Mouse (Mus musculus): Measurements from ENCODE around the gene Zkscan6. TPM values are rescaled to one million over a fixed set of nuclear protein-coding genes. Genes with fewer than 3 reads are reported as not detected.
A peak's percentile ranks its signal among the peaks of the same experiment; 100 is the strongest.

Gene Zkscan6
- polyA plus RNA-seq, 1 experiment from 2014 or later = 17.3 TPM

GRCm38 (mm10) chr11:65838999-65839398, 32.0 kb downstream of the Zkscan6 start:
- Histone ChIP-seq H3K4me3 (replicated peaks; ENCODE audit: low read length) (no peak overlapping the region), H3K36me3 (replicated peaks; ENCODE audit: control insufficient read depth, insufficient read depth) (no peaks in the 10 kb centered on the region), H3K27ac (no peak overlapping the region), H3K9ac (no peak overlapping the region), H3K9me3 (ENCODE audit: control insufficient read depth, low read length) (no peaks in the 10 kb centered on the region), H3K4me2 (replicated peaks) (no peak overlapping the region), H3K27me3 (ENCODE audit: control insufficient read depth, insufficient read depth, low read length) (no peaks in the 10 kb centered on the region), H3K4me1 (replicated peaks; ENCODE audit: control insufficient read depth, insufficient read depth, low read length) (no peaks in the 10 kb centered on the region)
- DNase-seq (ENCODE audit: low spot score) = no peak
- ATAC-seq (ENCODE audit: low FRiP score) = no peak
- 69% methylated on average over 8 of the region's 8 CpGs for WGBS

GRCm38 (mm10) chr11:65846446-65846845, 39.5 kb downstream of the Zkscan6 start:
- 88% methylated on average over 5 of the region's 5 CpGs for WGBS
- Histone ChIP-seq H3K4me1 (replicated peaks; ENCODE audit: control insufficient read depth, insufficient read depth, low read length) (no peaks in the 10 kb centered on the region), H3K36me3 (replicated peaks; ENCODE audit: control insufficient read depth, insufficient read depth) (no peaks in the 10 kb centered on the region), H3K4me2 (replicated peaks) (no peak overlapping the region), H3K9me3 (ENCODE audit: control insufficient read depth, low read length) (no peaks in the 10 kb centered on the region), H3K4me3 (replicated peaks; ENCODE audit: low read length) (no peak overlapping the region), H3K27me3 (ENCODE audit: control insufficient read depth, insufficient read depth, low read length) (no peaks in the 10 kb centered on the region), H3K9ac (no peak overlapping the region), H3K27ac (no peak overlapping the region)
- DNase-seq (ENCODE audit: low spot score) = no peak
- ATAC-seq (ENCODE audit: low FRiP score) = no peak

- Histone ChIP-seq H3K9me3 (ENCODE audit: control insufficient read depth, low read length) (no peaks in the 10 kb centered on the region), H3K27me3 (ENCODE audit: control insufficient read depth, insufficient read depth, low read length) (no peaks in the 10 kb centered on the region), H3K27ac (no peak overlapping the region), H3K4me2 (replicated peaks) (no peak overlapping the region), H3K4me3 (replicated peaks; ENCODE audit: low read length) (no peak overlapping the region), H3K9ac (no peak overlapping the region), H3K4me1 (replicated peaks; ENCODE audit: control insufficient read depth, insufficient read depth, low read length) (no peaks in the 10 kb centered on the region), H3K36me3 (replicated peaks; ENCODE audit: control insufficient read depth, insufficient read depth) (no peaks in the 10 kb centered on the region)
- 26% methylated on average over 1 of the region's 1 CpGs for WGBS
- ATAC-seq (ENCODE audit: low FRiP score) (no peak), DNase-seq (ENCODE audit: low spot score) (peak; percentile 32)
Measured at GRCm38 (mm10) chr11:65852066-65852465, 45.1 kb downstream of the Zkscan6 start.

GRCm38 (mm10) chr11:65861476-65861875, 54.5 kb downstream of the Zkscan6 start:
- Histone ChIP-seq H3K9ac (no peak overlapping the region), H3K4me2 (replicated peaks) (no peak overlapping the region), H3K4me3 (replicated peaks; ENCODE audit: low read length) (no peak overlapping the region), H3K27me3 (ENCODE audit: control insufficient read depth, insufficient read depth, low read length) (no peaks in the 10 kb centered on the region), H3K4me1 (replicated peaks; ENCODE audit: control insufficient read depth, insufficient read depth, low read length) (no peaks in the 10 kb centered on the region), H3K27ac (no peak overlapping the region), H3K36me3 (replicated peaks; ENCODE audit: control insufficient read depth, insufficient read depth) (no peaks in the 10 kb centered on the region), H3K9me3 (ENCODE audit: control insufficient read depth, low read length) (no peaks in the 10 kb centered on the region)
- ATAC-seq (ENCODE audit: low FRiP score) (no peak), DNase-seq (ENCODE audit: low spot score) (no peak)
- WGBS = 44% methylated on average over 4 of the region's 4 CpGs

GRCm38 (mm10) chr11:65877146-65877775, 70.3 kb downstream of the Zkscan6 start:
- H3K4me1 ChIP-seq (replicated peaks; ENCODE audit: control insufficient read depth, insufficient read depth, low read length) = no peaks in the 10 kb centered on the region; the same call in 1 of the 2 replicates
- no peak overlapping the region for H3K27ac ChIP-seq
- H3K4me2 ChIP-seq (replicated peaks) = no peak overlapping the region
- no peaks in the 10 kb centered on the region for H3K36me3 ChIP-seq (replicated peaks; ENCODE audit: control insufficient read depth, insufficient read depth)
- H3K9me3 ChIP-seq (ENCODE audit: control insufficient read depth, low read length) = no peaks in the 10 kb centered on the region
- no peak overlapping the region for H3K9ac ChIP-seq
- no peak for DNase-seq (ENCODE audit: low spot score)
- WGBS = 60% methylated on average over 1 of the region's 1 CpGs
- no peak for ATAC-seq (ENCODE audit: low FRiP score)
- H3K27me3 ChIP-seq (ENCODE audit: control insufficient read depth, insufficient read depth, low read length) = no peaks in the 10 kb centered on the region
- H3K4me3 ChIP-seq (replicated peaks; ENCODE audit: low read length) = no peak overlapping the region

Other genes starting within 250 kb of the Zkscan6 start
- 117 and 132 TPM in 2 replicates for gene Map2k4, start 18.9 kb upstream of the Zkscan6 start, polyA plus RNA-seq (2014; fragmentation: Nextera tagmentation; extraction: Ambion mirVana)